Mouse (Mus musculus): Measurements from ENCODE around the gene Tpd52l1. TPM values are rescaled to one million over a fixed set of nuclear protein-coding genes. Genes with fewer than 3 reads are reported as not detected.
"Not testable (repeated sequence)": the region's sequence is repeated elsewhere in the genome, so short reads cannot be mapped to it uniquely, and the experiment has no call there.

Tpd52l1 gene
- polyA plus RNA-seq, 1 experiment from 2014 or later, result 47.6 TPM

DNA sequence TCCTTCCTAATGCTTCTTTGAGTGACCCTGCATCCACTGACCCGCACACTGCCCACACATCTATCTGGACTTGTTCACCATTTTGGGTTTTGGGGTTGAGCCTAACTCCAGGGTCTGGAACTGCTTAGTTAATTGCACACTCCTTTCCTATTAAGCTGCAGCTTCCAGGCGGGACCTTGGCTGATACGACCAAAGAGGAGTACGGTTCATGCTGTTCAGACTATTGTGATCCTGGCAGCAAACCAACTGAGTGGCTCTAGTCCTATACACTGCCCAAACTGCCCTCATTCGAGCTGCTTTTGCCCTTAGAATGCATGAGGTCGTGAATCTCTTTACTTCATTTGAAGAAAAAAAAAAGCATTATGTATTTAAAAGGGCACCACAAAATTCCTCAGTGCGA, 1.6 kb downstream of the Tpd52l1 start:
- ATAC-seq (ENCODE audit: low read depth), result no peak
- no peaks in the 10 kb centered on the region for H3K4me1 ChIP-seq (ENCODE audit: control insufficient read depth, insufficient read depth, low read length)
- no peak overlapping the region for H3K4me3 ChIP-seq (ENCODE audit: low read depth, low read length)
- no peaks in the 10 kb centered on the region for H3K9me3 ChIP-seq (ENCODE audit: control insufficient read depth, low read length)
- no peaks in the 10 kb centered on the region for H3K27me3 ChIP-seq (ENCODE audit: control insufficient read depth, insufficient read depth, low read length)
- no peaks in the 10 kb centered on the region for H3K36me3 ChIP-seq (ENCODE audit: control insufficient read depth, insufficient read depth, low read length)
- no peak overlapping the region for H3K9ac ChIP-seq (replicated peaks; ENCODE audit: low read depth, low read length)
- 56% methylated on average over 7 of the region's 7 CpGs for whole genome bisulfite sequencing
- no peak overlapping the region for H3K4me2 ChIP-seq (ENCODE audit: low read depth, low read length)
- H3K27ac ChIP-seq (ENCODE audit: low read depth, low read length), result no peak overlapping the region

DNA sequence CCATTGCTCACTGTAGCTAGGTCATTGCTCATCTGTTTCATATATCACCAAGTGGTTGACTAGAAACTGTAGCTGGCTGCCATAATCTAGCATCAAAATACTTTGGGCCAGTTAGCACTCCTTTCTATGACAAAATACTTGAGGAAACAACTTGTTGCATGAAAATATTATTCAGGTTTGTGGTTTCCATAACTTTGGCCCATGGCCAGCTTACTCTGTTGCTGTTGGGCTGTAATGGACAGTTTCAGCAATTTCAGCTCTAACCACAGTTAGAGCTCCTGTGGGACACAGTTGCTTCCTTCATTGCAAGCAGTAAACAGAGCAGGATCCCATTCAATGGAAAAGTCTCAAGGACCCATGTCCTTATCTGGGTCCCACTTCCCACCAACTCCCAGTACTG, 4.3 kb downstream of the Tpd52l1 start:
- Histone ChIP-seq H3K27ac (ENCODE audit: low read depth, low read length) (no peak overlapping the region), H3K4me2 (ENCODE audit: low read depth, low read length) (no peak overlapping the region)

DNA sequence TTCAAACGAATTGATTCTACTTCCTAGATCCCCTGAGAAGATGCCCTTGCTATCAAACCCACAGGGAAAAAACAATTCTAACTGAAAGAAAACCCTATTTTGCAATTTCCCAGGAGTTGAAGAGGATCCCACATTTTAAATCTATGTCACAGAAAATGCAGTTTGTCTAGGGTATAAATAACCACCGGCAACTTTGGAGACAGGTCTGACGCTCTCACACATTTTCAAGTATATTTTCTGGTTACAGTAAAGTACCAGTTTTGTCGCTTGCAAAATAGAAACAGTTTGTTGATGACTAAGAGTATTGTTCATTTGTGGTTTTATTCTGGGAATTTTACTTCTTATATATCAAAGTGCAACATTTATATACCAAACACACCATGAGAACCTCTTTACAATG, 9.7 kb downstream of the Tpd52l1 start:
- H3K27ac ChIP-seq (ENCODE audit: low read depth, low read length), result no peak overlapping the region
- no peaks in the 10 kb centered on the region for H3K27me3 ChIP-seq (ENCODE audit: control insufficient read depth, insufficient read depth, low read length)
- no peak for ATAC-seq (ENCODE audit: low read depth)
- no peak overlapping the region for H3K4me3 ChIP-seq (ENCODE audit: low read depth, low read length)
- 75% methylated on average over 4 of the region's 4 CpGs for WGBS
- no peaks in the 10 kb centered on the region for H3K36me3 ChIP-seq (ENCODE audit: control insufficient read depth, insufficient read depth, low read length)
- no peak overlapping the region for H3K9ac ChIP-seq (replicated peaks; ENCODE audit: low read depth, low read length)
- H3K4me2 ChIP-seq (ENCODE audit: low read depth, low read length), result no peak overlapping the region
- H3K9me3 ChIP-seq (ENCODE audit: control insufficient read depth, low read length), result no peaks in the 10 kb centered on the region
- H3K4me1 ChIP-seq (ENCODE audit: control insufficient read depth, insufficient read depth, low read length), result no peaks in the 10 kb centered on the region

More for the DNA sequence above, 4.3 kb downstream of the Tpd52l1 start:
- no peaks in the 10 kb centered on the region for H3K4me1 ChIP-seq (ENCODE audit: control insufficient read depth, insufficient read depth, low read length)
- no peaks in the 10 kb centered on the region for H3K36me3 ChIP-seq (ENCODE audit: control insufficient read depth, insufficient read depth, low read length)
- H3K9me3 ChIP-seq (ENCODE audit: control insufficient read depth, low read length), result no peaks in the 10 kb centered on the region
- H3K9ac ChIP-seq (replicated peaks; ENCODE audit: low read depth, low read length), result no peak overlapping the region
- H3K27me3 ChIP-seq (ENCODE audit: control insufficient read depth, insufficient read depth, low read length), result no peaks in the 10 kb centered on the region
- H3K4me3 ChIP-seq (ENCODE audit: low read depth, low read length), result no peak overlapping the region
- no peak for ATAC-seq (ENCODE audit: low read depth)

DNA sequence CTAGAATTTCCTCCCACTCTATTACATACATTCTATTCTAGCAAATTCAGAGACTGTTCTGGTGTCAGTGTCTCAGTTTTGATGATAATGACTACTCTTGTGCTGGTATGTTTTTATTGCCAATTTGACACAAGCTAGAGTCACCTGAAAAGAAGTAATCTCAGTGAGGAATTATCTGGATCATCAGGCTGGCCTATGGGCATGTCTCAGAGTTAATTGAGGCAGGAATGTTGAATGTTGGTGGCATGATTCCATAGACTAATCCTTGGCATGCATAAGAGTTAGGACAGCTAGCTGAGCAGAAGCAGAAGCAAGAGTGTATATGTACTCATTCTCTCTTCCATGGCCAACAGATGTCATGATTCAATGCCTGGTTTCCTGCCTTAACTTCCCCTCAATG, 27.8 kb downstream of the Tpd52l1 start:
- H3K4me2 ChIP-seq (ENCODE audit: low read depth, low read length), result no peak overlapping the region
- H3K27me3 ChIP-seq (ENCODE audit: control insufficient read depth, insufficient read depth, low read length), result no peaks in the 10 kb centered on the region
- H3K27ac ChIP-seq (ENCODE audit: low read depth, low read length), result no peak overlapping the region
- ATAC-seq (ENCODE audit: low read depth), result no peak
- H3K4me1 ChIP-seq (ENCODE audit: control insufficient read depth, insufficient read depth, low read length), result no peaks in the 10 kb centered on the region
- no peaks in the 10 kb centered on the region for H3K36me3 ChIP-seq (ENCODE audit: control insufficient read depth, insufficient read depth, low read length)
- no peak overlapping the region for H3K4me3 ChIP-seq (ENCODE audit: low read depth, low read length)
- H3K9me3 ChIP-seq (ENCODE audit: control insufficient read depth, low read length), result no peaks in the 10 kb centered on the region
- H3K9ac ChIP-seq (replicated peaks; ENCODE audit: low read depth, low read length), result no peak overlapping the region

- H3K36me3 ChIP-seq (ENCODE audit: control insufficient read depth, insufficient read depth, low read length), result no peaks in the 10 kb centered on the region
- no peaks in the 10 kb centered on the region for H3K4me1 ChIP-seq (ENCODE audit: control insufficient read depth, insufficient read depth, low read length)
- no peak overlapping the region for H3K9ac ChIP-seq (replicated peaks; ENCODE audit: low read depth, low read length)
- no peak overlapping the region for H3K4me3 ChIP-seq (ENCODE audit: low read depth, low read length)
- H3K4me2 ChIP-seq (ENCODE audit: low read depth, low read length), result no peak overlapping the region
- WGBS, result 5% methylated on average over 1 of the region's 1 CpGs
- H3K9me3 ChIP-seq (ENCODE audit: control insufficient read depth, low read length), result no peaks in the 10 kb centered on the region
- H3K27ac ChIP-seq (ENCODE audit: low read depth, low read length), result no peak overlapping the region
- no peaks in the 10 kb centered on the region for H3K27me3 ChIP-seq (ENCODE audit: control insufficient read depth, insufficient read depth, low read length)
- no peak for ATAC-seq (ENCODE audit: low read depth)
These were observed 52.8 kb downstream of the Tpd52l1 start for GRCm38 (mm10) chr10:31392990-31393389.

DNA sequence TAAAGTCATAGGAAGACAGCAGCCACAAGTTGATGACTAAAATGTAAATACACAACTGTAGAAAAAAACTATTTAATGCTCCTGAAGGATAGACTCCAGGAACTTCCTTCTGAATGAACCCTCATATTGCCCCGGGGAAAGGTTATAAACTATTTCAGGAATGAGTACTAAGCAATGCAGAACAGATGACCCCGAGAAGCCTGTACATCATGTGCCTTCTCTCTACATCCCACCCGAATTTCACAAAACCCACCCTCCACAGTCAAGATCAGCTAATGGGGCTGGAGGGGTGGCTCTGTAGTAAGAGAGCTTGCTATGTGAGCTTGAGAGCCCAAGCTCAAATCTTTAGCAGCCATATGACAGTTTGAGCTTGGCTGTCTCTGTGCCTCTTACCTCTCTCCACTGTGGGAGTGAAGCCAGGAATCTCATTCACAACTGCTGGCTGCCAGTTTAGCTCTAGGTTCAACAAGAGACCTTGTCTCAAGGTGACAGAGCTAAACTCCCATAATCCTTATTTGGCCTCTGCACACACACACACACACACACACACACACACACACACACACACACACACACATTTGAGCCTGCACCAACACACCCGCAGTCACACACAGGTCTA, 54.9 kb downstream of the Tpd52l1 start:
- no peak overlapping the region for H3K4me3 ChIP-seq (ENCODE audit: low read depth, low read length)
- H3K36me3 ChIP-seq (ENCODE audit: control insufficient read depth, insufficient read depth, low read length), result no peaks in the 10 kb centered on the region
- no peak overlapping the region for H3K27ac ChIP-seq (ENCODE audit: low read depth, low read length)
- no peak for ATAC-seq (ENCODE audit: low read depth)
- no peaks in the 10 kb centered on the region for H3K9me3 ChIP-seq (ENCODE audit: control insufficient read depth, low read length)
- no peak overlapping the region for H3K9ac ChIP-seq (replicated peaks; ENCODE audit: low read depth, low read length)
- H3K27me3 ChIP-seq (ENCODE audit: control insufficient read depth, insufficient read depth, low read length), result no peaks in the 10 kb centered on the region
- WGBS, result 84% methylated on average over 4 of the region's 4 CpGs
- no peak overlapping the region for H3K4me2 ChIP-seq (ENCODE audit: low read depth, low read length)
- H3K4me1 ChIP-seq (ENCODE audit: control insufficient read depth, insufficient read depth, low read length), result no peaks in the 10 kb centered on the region

DNA sequence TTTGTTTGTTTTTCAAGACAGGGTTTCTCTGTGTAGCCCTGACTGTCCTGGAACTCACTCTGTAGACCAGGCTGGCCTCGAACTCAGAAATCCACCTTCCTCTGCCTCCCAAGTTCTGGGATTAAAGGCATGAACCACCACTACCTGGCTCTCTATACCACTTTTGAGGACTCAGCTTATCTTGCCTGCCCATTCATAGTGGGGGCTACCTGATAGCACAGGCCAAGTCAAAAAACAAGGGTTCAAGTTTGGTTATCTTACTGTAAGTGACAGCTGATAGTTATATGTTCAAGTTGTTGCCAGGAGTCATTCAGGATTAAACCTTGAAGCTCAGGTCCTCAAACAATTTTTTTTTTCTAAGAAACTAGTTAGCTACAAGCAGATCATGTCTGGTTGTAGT, 57.2 kb downstream of the Tpd52l1 start:
- H3K36me3 ChIP-seq (ENCODE audit: control insufficient read depth, insufficient read depth, low read length); H3K4me2 ChIP-seq (ENCODE audit: low read depth, low read length); H3K9me3 ChIP-seq (ENCODE audit: control insufficient read depth, low read length); H3K4me1 ChIP-seq (ENCODE audit: control insufficient read depth, insufficient read depth, low read length); H3K9ac ChIP-seq (replicated peaks; ENCODE audit: low read depth, low read length); H3K27me3 ChIP-seq (ENCODE audit: control insufficient read depth, insufficient read depth, low read length); H3K27ac ChIP-seq (ENCODE audit: low read depth, low read length); ATAC-seq (ENCODE audit: low read depth); H3K4me3 ChIP-seq (ENCODE audit: low read depth, low read length): not testable (repeated sequence)
- WGBS, result 86% methylated on average over 1 of the region's 1 CpGs

- not testable (repeated sequence) for H3K27me3 ChIP-seq (ENCODE audit: control insufficient read depth, insufficient read depth, low read length); H3K36me3 ChIP-seq (ENCODE audit: control insufficient read depth, insufficient read depth, low read length); H3K4me3 ChIP-seq (ENCODE audit: low read depth, low read length); H3K9ac ChIP-seq (replicated peaks; ENCODE audit: low read depth, low read length); ATAC-seq (ENCODE audit: low read depth); H3K4me1 ChIP-seq (ENCODE audit: control insufficient read depth, insufficient read depth, low read length); H3K27ac ChIP-seq (ENCODE audit: low read depth, low read length); H3K4me2 ChIP-seq (ENCODE audit: low read depth, low read length); H3K9me3 ChIP-seq (ENCODE audit: control insufficient read depth, low read length)
- WGBS, result 8% methylated on average over 4 of the region's 5 CpGs
These were observed 75.6 kb downstream of the Tpd52l1 start for GRCm38 (mm10) chr10:31370200-31370599.

- ATAC-seq (ENCODE audit: low read depth), result no peak
- Histone ChIP-seq H3K4me3 (ENCODE audit: low read depth, low read length) (no peak overlapping the region), H3K9me3 (ENCODE audit: control insufficient read depth, low read length) (no peaks in the 10 kb centered on the region), H3K9ac (replicated peaks; ENCODE audit: low read depth, low read length) (no peak overlapping the region), H3K27ac (ENCODE audit: low read depth, low read length) (no peak overlapping the region), H3K36me3 (ENCODE audit: control insufficient read depth, insufficient read depth, low read length) (no peaks in the 10 kb centered on the region), H3K27me3 (ENCODE audit: control insufficient read depth, insufficient read depth, low read length) (no peaks in the 10 kb centered on the region), H3K4me1 (ENCODE audit: control insufficient read depth, insufficient read depth, low read length) (no peaks in the 10 kb centered on the region), H3K4me2 (ENCODE audit: low read depth, low read length) (no peak overlapping the region)
- WGBS, result 85% methylated on average over 4 of the region's 4 CpGs
These were observed 86.0 kb downstream of the Tpd52l1 start for GRCm38 (mm10) chr10:31359749-31360148.
